8 mouse cellular contexts compared by ENCODE assay signal in genomic region chr11:103953896-103954292, GRCm38 (mm10). TPM values are rescaled to one million over a fixed set of nuclear protein-coding genes. Genes with fewer than 3 reads are reported as not detected.
DNase-seq lines count a peak whose midpoint lies in the region; ATAC-seq lines count a peak whose summit lies in the region.

Nsf (minus strand) TSS chr11:103954056.

- H3K36me3 ChIP-seq in hindbrain, embryonic 12.5 days, result no peaks in the 10 kb centered on the region

- no peaks in the 10 kb centered on the region for H3K27me3 ChIP-seq in hindbrain, embryonic 12.5 days

- WGBS in hindbrain, embryonic 12.5 days, result 1% methylated on average over 51 of the region's 53 CpGs

- ATAC-seq in hindbrain, embryonic 12.5 days (ENCODE audit: low FRiP score), result peak; percentile 93

- H3K4me2 ChIP-seq in hindbrain, embryonic 12.5 days (replicated peaks), result peak within 1 kb of the TSS; percentile 58

- H3K9me3 ChIP-seq in hindbrain, embryonic 12.5 days (replicated peaks), result no peaks in the 10 kb centered on the region

- peak within 1 kb of the TSS; percentile 77 for H3K4me3 ChIP-seq in hindbrain, embryonic 12.5 days

- H3K27ac ChIP-seq in hindbrain, embryonic 12.5 days, result peak within 1 kb of the TSS; percentile 82

- peaks cover 11% of the 10 kb centered on the region for H3K4me1 ChIP-seq in hindbrain, embryonic 12.5 days

- H3K9ac ChIP-seq in hindbrain, embryonic 12.5 days, result peak within 1 kb of the TSS; percentile 90

- DNase-seq in WW6 (ENCODE audit: low read depth, low spot score), result peak; percentile 64
- DNase-seq in cerebellum, postnatal 14 days, result peak; percentile 86 to 88
- DNase-seq in frontal cortex, postnatal 14 days (ENCODE audit: low spot score in 2 of 2), result peak; percentile 67 to 77
- DNase-seq in layer of hippocampus, postnatal 36 days, result peak; percentile 83 to 84
- DNase-seq in lung, postnatal 25 days (ENCODE audit: low spot score), result peak; percentile 83
- DNase-seq in retina, postnatal 1 day, result peak; percentile 92
- DNase-seq in urinary bladder, adult 18-20 months (ENCODE audit: low spot score in 2 of 2), result peak; percentile 72 to 78

RNA-seq across cellular contexts. Expression of gene Nsf, which starts in this region (rescaled TPM):
- 81.7 and 85.7 TPM in 2 replicates for polyA plus RNA-seq in hindbrain, embryonic 12.5 days (2016; fragmentation: Nextera tagmentation; extraction: Ambion mirVana)
- 1,000 to 10,000 TPM; 1,120 to 1,198 TPM for total RNA-seq in layer of hippocampus, postnatal 36 days (2021)

Comparison
In these comparisons a context has a peak if more than half of its experiments do, and no peak if none do; other contexts are left out.
1. Peak in every context shown above with its lines: DNase-seq, ATAC-seq, H3K4me3 ChIP-seq and H3K27ac ChIP-seq.